Mouse (Mus musculus) liver, adult 2 months (tissue): ENCODE data around the gene Zfp945. TPM values are rescaled to one million over a fixed set of nuclear protein-coding genes. Genes with fewer than 3 reads are reported as not detected.

Experiments
- DNase-seq: peaks from one replicate; pipeline ENCODE4 v3.0.0-alpha.2; 2011; ENCODE audit warnings: low read depth, low spot score; ENCODE audit errors: extremely low read depth
- H3K27ac ChIP-seq: fragments of 200-500 bp; replicated peaks from 2 replicates; pipeline ENCODE4 v1.5.1; 2012; ENCODE audit warnings: low read depth, mild to moderate bottlenecking, control low read depth, inconsistent platforms, low read length; ENCODE audit not compliant: insufficient read depth
- H3K27me3 ChIP-seq: fragments of 200-500 bp; 2 replicates; pipeline ENCODE4 v1.6.1; 2012; ENCODE audit warnings: mild to moderate bottlenecking, moderate library complexity, low read length, inconsistent platforms; ENCODE audit not compliant: control insufficient read depth, insufficient read depth
- H3K36me3 ChIP-seq: fragments of 200-500 bp; 2 replicates; pipeline ENCODE4 v1.6.1; 2012; ENCODE audit warnings: low read length, inconsistent platforms; ENCODE audit not compliant: control insufficient read depth, insufficient read depth
- H3K4me1 ChIP-seq: fragments of 200-500 bp; 2 replicates; pipeline ENCODE4 v1.6.1; 2011; ENCODE audit warnings: low read length; ENCODE audit not compliant: control insufficient read depth, insufficient read depth
- H3K4me3 ChIP-seq: fragments of 200-500 bp; 2 replicates; pipeline ENCODE4 v1.5.1; 2011; ENCODE audit warnings: low read depth, mild to moderate bottlenecking, control low read depth, low read length, moderate library complexity; ENCODE audit not compliant: insufficient read depth
- H3K79me2 ChIP-seq: fragments of 200-500 bp; 2 replicates; pipeline ENCODE4 v1.6.1; 2012; ENCODE audit warnings: inconsistent platforms, mild to moderate bottlenecking, low read length, moderate library complexity; ENCODE audit not compliant: control insufficient read depth, insufficient read depth
- H3K9ac ChIP-seq: fragments of 200-500 bp; 2 replicates; pipeline ENCODE4 v1.6.1; 2012; ENCODE audit warnings: low read depth, mild to moderate bottlenecking, control low read depth, inconsistent platforms, low read length
- CTCF ChIP-seq: fragments of 200-500 bp; IDR thresholded peaks from 2 replicates; pipeline ENCODE4 v1.5.1; 2011; ENCODE audit warnings: low read depth, low read length, control low read depth
- POLR2A ChIP-seq: fragments of 200-500 bp; IDR thresholded peaks from 2 replicates; pipeline ENCODE4 v1.6.1; 2011; ENCODE audit warnings: low read length, control low read depth; ENCODE audit not compliant: insufficient read depth; ENCODE audit errors: extremely low read depth
- WGBS: fragments of 180-500 bp; shearing (Covaris S2); methylation state at CpG from one replicate; pipeline ENCODE4 v1.1.7; 2018; 5-methylcytosine and 5-hydroxymethylcytosine counted together
- polyA plus RNA-seq: library from polyadenylated mRNA; depleted of rRNA; stranded (reverse); fragments of >200 nt; gene quantifications from 2 replicates; pipeline ENCODE4 v1.2.3, GENCODE M21; 2012; rRNA removed
- total RNA-seq: library from RNA; depleted of rRNA; stranded (reverse); fragments of >200 nt; gene quantifications from 2 replicates; pipeline ENCODE4 v1.2.3, GENCODE M21; 2014; rRNA removed

Zfp945 gene
- total and polyA plus RNA-seq, 2 experiments = 1.3 to 11.1 TPM

GRCm38 (mm10) chr17:22866421-22866844 is 501 bp downstream of the Zfp945 start:
- H3K27ac ChIP-seq = peak overlapping the region; percentile 83

GRCm38 (mm10) chr17:22821166-22821565 is 45.8 kb downstream of the Zfp945 start:
- Histone ChIP-seq H3K4me3 (no peak overlapping the region), H3K27me3 (no peaks in the 10 kb centered on the region), H3K79me2 (no peaks in the 10 kb centered on the region), H3K27ac (no peak overlapping the region), H3K4me1 (no peaks in the 10 kb centered on the region; the same call in 1 of the 2 replicates), H3K9ac (no peak overlapping the region), H3K36me3 (no peaks in the 10 kb centered on the region)
- WGBS = 73% methylated on average over 4 of the region's 4 CpGs
- DNase-seq = no peak
- TF ChIP-seq CTCF (no peak), POLR2A (no peak)

More at GRCm38 (mm10) chr17:22866421-22866844, 501 bp downstream of the Zfp945 start:
- Histone ChIP-seq H3K79me2 (no peaks in the 10 kb centered on the region), H3K27me3 (no peaks in the 10 kb centered on the region), H3K4me3 (peak overlapping the region; percentile 95), H3K36me3 (peaks cover 22% of the 10 kb centered on the region), H3K4me1 (peaks cover 2% of the 10 kb centered on the region; the same call in 1 of the 2 replicates), H3K9ac (peak overlapping the region; percentile 80)
- under 1% methylated on average over 10 of the region's 10 CpGs for WGBS
- DNase-seq = peak; percentile 51
- TF ChIP-seq POLR2A (no peak), CTCF (no peak)

- WGBS = 64% methylated on average over 3 of the region's 3 CpGs
- DNase-seq = no peak
- Histone ChIP-seq H3K27me3 (no peaks in the 10 kb centered on the region), H3K4me1 (no peaks in the 10 kb centered on the region; the same call in 1 of the 2 replicates), H3K27ac (no peak overlapping the region), H3K4me3 (no peak overlapping the region), H3K36me3 (no peaks in the 10 kb centered on the region), H3K79me2 (0 out of 2 replicates have a peak, but pooled peaks cover 3% of the 10 kb centered on the region), H3K9ac (no peak overlapping the region)
- TF ChIP-seq POLR2A (no peak), CTCF (no peak)
Measured at GRCm38 (mm10) chr17:22818199-22818595, 48.7 kb downstream of the Zfp945 start.

- H3K27ac ChIP-seq = peak overlapping the region; percentile 54
- 2% methylated on average over 28 of the region's 28 CpGs for WGBS
- TF ChIP-seq CTCF = no peak
- no peak for TF ChIP-seq POLR2A
Measured at GRCm38 (mm10) chr17:22817471-22818198, 49.3 kb downstream of the Zfp945 start.

GRCm38 (mm10) chr17:22799707-22800106 is 67.2 kb downstream of the Zfp945 start:
- TF ChIP-seq POLR2A (no peak), CTCF (no peak)
- H3K4me1 ChIP-seq = no peaks in the 10 kb centered on the region
- H3K9ac ChIP-seq = no peak overlapping the region
- H3K27me3 ChIP-seq = no peaks in the 10 kb centered on the region
- no peak overlapping the region for H3K4me3 ChIP-seq
- DNase-seq = no peak
- H3K27ac ChIP-seq = no peak overlapping the region
- H3K79me2 ChIP-seq = no peaks in the 10 kb centered on the region
- WGBS = 60% methylated on average over 2 of the region's 2 CpGs
- H3K36me3 ChIP-seq = peaks cover 4% of the 10 kb centered on the region; the same call in 1 of the 2 replicates

More at GRCm38 (mm10) chr17:22817471-22818198, 49.3 kb downstream of the Zfp945 start:
- DNase-seq = peak; percentile 77
- 0 out of 2 replicates have a peak, but pooled peaks cover 3% of the 10 kb centered on the region for H3K79me2 ChIP-seq
- no peaks in the 10 kb centered on the region for H3K27me3 ChIP-seq
- H3K4me3 ChIP-seq = peak overlapping the region; percentile 80
- H3K9ac ChIP-seq = peak overlapping the region; percentile 86
- no peaks in the 10 kb centered on the region for H3K36me3 ChIP-seq
- no peaks in the 10 kb centered on the region; the same call in 1 of the 2 replicates for H3K4me1 ChIP-seq

Other genes starting within 250 kb of the Zfp945 start
- gene Vmn2r113, start 75.8 kb upstream of the Zfp945 start, total RNA-seq = not detected in 2 replicates
- gene Vmn2r113, start 75.8 kb upstream of the Zfp945 start, polyA plus RNA-seq = not detected in 2 replicates
- gene Vmn2r-ps130, start 194.0 kb upstream of the Zfp945 start, total RNA-seq = not detected in 2 replicates
- gene Vmn2r-ps130, start 194.0 kb upstream of the Zfp945 start, polyA plus RNA-seq = not detected in 2 replicates